Mouse (Mus musculus): ENCODE data around the gene Klhl31. TPM values are rescaled to one million over a fixed set of nuclear protein-coding genes. Genes with fewer than 3 reads are reported as not detected.

The Klhl31 gene
- 29.8 TPM for polyA plus RNA-seq (2014; fragmentation: Illumina TruSeq; extraction: RNeasy Lipid Tissue Mini Kit (QIAGEN cat#74804); ENCODE audit: low read depth, low replicate concordance)

DNA sequence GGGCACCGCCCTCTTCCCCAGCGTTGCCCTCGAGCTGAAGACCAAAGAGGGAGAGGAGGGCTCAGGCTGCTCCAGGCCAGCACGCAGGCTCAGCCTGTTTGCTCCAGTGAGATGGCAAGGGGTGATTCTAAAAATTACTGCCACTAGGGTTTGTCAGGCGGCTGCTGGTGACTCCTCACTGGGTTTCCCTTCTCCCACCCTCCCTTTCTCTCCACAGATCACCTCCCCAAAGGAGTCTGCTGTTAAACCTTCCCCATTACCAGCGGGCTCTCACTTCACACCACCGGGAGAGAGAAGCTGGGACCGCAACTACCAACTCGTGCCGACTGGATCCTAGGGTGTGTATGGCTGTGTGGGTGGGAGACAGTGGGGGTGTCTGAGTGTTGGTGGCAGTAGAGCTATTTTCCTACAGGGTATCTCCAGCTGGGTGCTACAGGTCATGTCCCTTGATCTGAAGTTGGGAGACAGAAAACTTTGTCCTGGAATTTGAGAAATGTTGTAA is at the start of gene Klhl31:
TSS of gene Klhl31 (plus strand) at position 51 of the 502 bp plus-strand sequence.

Other genes starting within 250 kb of the Klhl31 start
- gene Lrrc1, start 91.6 kb upstream of the Klhl31 start, polyA plus RNA-seq (2014; fragmentation: Illumina TruSeq; extraction: RNeasy Lipid Tissue Mini Kit (QIAGEN cat#74804); ENCODE audit: low read depth, low replicate concordance): 18.2 TPM
- gene Gclc, start 118.0 kb downstream of the Klhl31 start, polyA plus RNA-seq (2014; fragmentation: Illumina TruSeq; extraction: RNeasy Lipid Tissue Mini Kit (QIAGEN cat#74804); ENCODE audit: low read depth, low replicate concordance): 9.7 TPM